18 mouse cellular contexts compared by ENCODE assay signal in genomic region chr14:77377873-77378272, GRCm38 (mm10).
A peak's percentile ranks its signal among the peaks of the same experiment; 100 is the strongest.
DNase-seq lines count a peak whose midpoint lies in the region; ATAC-seq and TF ChIP-seq lines count a peak whose summit lies in the region.
"Had no signal": no experiment of that assay in that cellular context is flagged by ENCODE, and none has a peak within 500 bp of the region (broad histone marks: within the 10 kb centered on the region; RNA-seq: fewer than 3 reads in every experiment).

No protein-coding gene starts in this region.

- no peak overlapping the region for H3K9ac ChIP-seq in forebrain, embryonic 12.5 days
- no peak overlapping the region for H3K9ac ChIP-seq in hindbrain, embryonic 15.5 days
- no peak overlapping the region for H3K9ac ChIP-seq in midbrain, embryonic 15.5 days
- H3K9ac ChIP-seq: liver, postnatal 0 days had no signal

- H3K4me3 ChIP-seq in forebrain, embryonic 12.5 days (replicated peaks) = no peak overlapping the region
- no peak overlapping the region for H3K4me3 ChIP-seq in hindbrain, embryonic 15.5 days
- no peak overlapping the region for H3K4me3 ChIP-seq in midbrain, embryonic 15.5 days
- no peak overlapping the region for H3K4me3 ChIP-seq in thymus, adult 2 months (ENCODE audit: control insufficient read depth, insufficient read depth, low read length)
- H3K4me3 ChIP-seq: heart, embryonic 10.5 days; myocyte had no signal

- no peak for TF ChIP-seq CTCF in thymus, adult 2 months (IDR thresholded peaks at IDR 0.05; ENCODE audit: borderline replicate concordance, control insufficient read depth, extremely low read depth, insufficient read depth, low read length, poor library complexity)

- peak overlapping the region; percentile 70 for H3K27ac ChIP-seq in forebrain, embryonic 12.5 days
- H3K27ac ChIP-seq in hindbrain, embryonic 15.5 days (replicated peaks) = peak overlapping the region; percentile 27; the same call in 1 of the 2 replicates
- H3K27ac ChIP-seq in midbrain, embryonic 15.5 days = peak overlapping the region; percentile 65
- H3K27ac ChIP-seq in thymus, adult 2 months (ENCODE audit: control insufficient read depth, insufficient read depth, low read length) = no peak overlapping the region
- H3K27ac ChIP-seq: heart, embryonic 10.5 days had no signal

- H3K27me3 ChIP-seq in forebrain, embryonic 12.5 days = no peaks in the 10 kb centered on the region
- no peaks in the 10 kb centered on the region for H3K27me3 ChIP-seq in hindbrain, embryonic 15.5 days
- no peaks in the 10 kb centered on the region for H3K27me3 ChIP-seq in midbrain, embryonic 15.5 days (replicated peaks)
- no peaks in the 10 kb centered on the region for H3K27me3 ChIP-seq in thymus, adult 2 months (ENCODE audit: control insufficient read depth, insufficient read depth, low read length)

- H3K4me1 ChIP-seq in forebrain, embryonic 12.5 days = peaks cover 40% of the 10 kb centered on the region
- peaks cover 32% of the 10 kb centered on the region for H3K4me1 ChIP-seq in hindbrain, embryonic 15.5 days (replicated peaks)
- H3K4me1 ChIP-seq in midbrain, embryonic 15.5 days = peaks cover 30% of the 10 kb centered on the region
- no peaks in the 10 kb centered on the region for H3K4me1 ChIP-seq in thymus, adult 2 months (replicated peaks; ENCODE audit: control insufficient read depth, insufficient read depth, low read length)

- H3K9me3 ChIP-seq in forebrain, embryonic 12.5 days = no peaks in the 10 kb centered on the region
- no peaks in the 10 kb centered on the region for H3K9me3 ChIP-seq in hindbrain, embryonic 15.5 days
- no peaks in the 10 kb centered on the region for H3K9me3 ChIP-seq in midbrain, embryonic 15.5 days
- H3K9me3 ChIP-seq: heart, embryonic 10.5 days had no signal

- WGBS in forebrain, embryonic 12.5 days = 11% methylated on average over 5 of the region's 5 CpGs
- WGBS in hindbrain, embryonic 15.5 days = 12% methylated on average over 5 of the region's 5 CpGs
- WGBS in midbrain, embryonic 15.5 days = 13% methylated on average over 5 of the region's 5 CpGs
- 87% methylated on average over 5 of the region's 5 CpGs for WGBS in thymus, adult 2 months

- DNase-seq in brain, embryonic 18.5 days (ENCODE audit: low read depth, low spot score) = peak; percentile 40
- DNase-seq in yolk sac, embryonic 10.5 days (ENCODE audit: low spot score) = no peak
- DNase-seq in gastrocnemius, postnatal 4 days (ENCODE audit: low spot score in 2 of 2) = no peak
- DNase-seq in thymus, adult 2 months = no peak
- DNase-seq: cerebellum, postnatal 14 days; heart, postnatal 36 days; kidney, adult 8-10 months; layer of hippocampus, adult 9-11 months; left cerebral cortex, postnatal 4 days; liver, postnatal 0 days; lung, postnatal 4 days; right cerebral cortex, adult 18-20 months had no signal

- no peaks in the 10 kb centered on the region for H3K36me3 ChIP-seq in forebrain, embryonic 12.5 days (replicated peaks)
- no peaks in the 10 kb centered on the region for H3K36me3 ChIP-seq in hindbrain, embryonic 15.5 days
- H3K36me3 ChIP-seq in midbrain, embryonic 15.5 days (replicated peaks) = no peaks in the 10 kb centered on the region
- no peaks in the 10 kb centered on the region for H3K36me3 ChIP-seq in thymus, adult 2 months (ENCODE audit: control insufficient read depth, insufficient read depth, low read length)
- H3K36me3 ChIP-seq: heart, embryonic 10.5 days had no signal

- no peak for TF ChIP-seq POLR2A in thymus, adult 2 months (IDR thresholded peaks at IDR 0.05; ENCODE audit: control insufficient read depth, extremely low read depth, insufficient read depth, low read length, poor library complexity)

- ATAC-seq in forebrain, embryonic 12.5 days (ENCODE audit: low FRiP score) = peak; percentile 75
- 0 out of 2 replicates have a peak, but pooled peaks have one; percentile 53 for ATAC-seq in hindbrain, embryonic 15.5 days (ENCODE audit: low FRiP score, low read depth)
- ATAC-seq in midbrain, embryonic 15.5 days (replicated peaks) = peak; percentile 87
- ATAC-seq: CD4-positive, CD25-positive, alpha-beta regulatory T cell, adult 4 months; liver, postnatal 0 days had no signal

- H3K4me2 ChIP-seq in forebrain, embryonic 12.5 days = peak overlapping the region; percentile 37
- H3K4me2 ChIP-seq in hindbrain, embryonic 15.5 days = peak overlapping the region; percentile 15; the same call in 1 of the 2 replicates
- peak overlapping the region; percentile 11; the same call in 1 of the 2 replicates for H3K4me2 ChIP-seq in midbrain, embryonic 15.5 days
